Mouse (Mus musculus) kidney, postnatal 36 days (tissue): Measurements from ENCODE around the gene Aftph.
A peak's percentile ranks its signal among the peaks of the same experiment; 100 is the strongest.
"Not testable (repeated sequence)": the region's sequence is repeated elsewhere in the genome, so short reads cannot be mapped to it uniquely, and the experiment has no call there.

Experiments
- DNase-seq, 2 experiments: peaks; one replicate each; pipeline ENCODE4 v3.0.0; 2021 to 2022; ENCODE audit warnings: mixed read lengths in 2 of 2

Aftph gene

GRCm38 (mm10) chr11:20741201-20742100 lies at the start of gene Aftph:
TSS of gene Aftph (minus strand) at chr11:20741589.
- peak; percentile 99 for DNase-seq

- DNase-seq, result peak in 1 of 2 experiments; percentile 20
Measured at GRCm38 (mm10) chr11:20789015-20789414, 47.6 kb upstream of the Aftph start.

GRCm38 (mm10) chr11:20788070-20788469 lies 46.7 kb upstream of the Aftph start:
- DNase-seq, result no peak

- no peak for DNase-seq
Measured at GRCm38 (mm10) chr11:20786191-20786590, 44.8 kb upstream of the Aftph start.

GRCm38 (mm10) chr11:20785186-20785585 lies 43.8 kb upstream of the Aftph start:
- DNase-seq, result no peak

GRCm38 (mm10) chr11:20784776-20785175 lies 43.4 kb upstream of the Aftph start:
- no peak for DNase-seq

GRCm38 (mm10) chr11:20783467-20783866 lies 42.1 kb upstream of the Aftph start:
- no peak for DNase-seq

GRCm38 (mm10) chr11:20782620-20783019 lies 41.2 kb upstream of the Aftph start:
- no peak for DNase-seq

GRCm38 (mm10) chr11:20780312-20780711 lies 38.9 kb upstream of the Aftph start:
- no peak for DNase-seq

- no peak for DNase-seq
Measured at GRCm38 (mm10) chr11:20778861-20779563, 37.6 kb upstream of the Aftph start.

- DNase-seq, result no peak
Measured at GRCm38 (mm10) chr11:20778298-20778697, 36.9 kb upstream of the Aftph start.

GRCm38 (mm10) chr11:20776668-20777067 lies 35.3 kb upstream of the Aftph start:
- DNase-seq, result no peak

GRCm38 (mm10) chr11:20772642-20773041 lies 31.3 kb upstream of the Aftph start:
- DNase-seq, result no peak

GRCm38 (mm10) chr11:20771827-20772226 lies 30.4 kb upstream of the Aftph start:
- DNase-seq, result not testable (repeated sequence)

- not testable (repeated sequence) for DNase-seq
Measured at GRCm38 (mm10) chr11:20761984-20762383, 20.6 kb upstream of the Aftph start.

GRCm38 (mm10) chr11:20750573-20750972 lies 9.2 kb upstream of the Aftph start:
- DNase-seq, result no peak

GRCm38 (mm10) chr11:20743353-20743752 lies 2.0 kb upstream of the Aftph start:
- DNase-seq, result no peak

- DNase-seq, result peak; percentile 74 to 75
Measured at GRCm38 (mm10) chr11:20742361-20742897, 1.0 kb upstream of the Aftph start.

GRCm38 (mm10) chr11:20740481-20741200 lies 748 bp downstream of the Aftph start:
- peak; percentile 56 to 64 for DNase-seq

GRCm38 (mm10) chr11:20734066-20734465 lies 7.3 kb downstream of the Aftph start:
- no peak for DNase-seq

GRCm38 (mm10) chr11:20733486-20734030 lies 7.8 kb downstream of the Aftph start:
- DNase-seq, result peak; percentile 31 to 42

- DNase-seq, result no peak
Measured at GRCm38 (mm10) chr11:20729403-20729802, 12.0 kb downstream of the Aftph start.

- no peak for DNase-seq
Measured at GRCm38 (mm10) chr11:20728044-20728443, 13.3 kb downstream of the Aftph start.
